Mouse (Mus musculus): ENCODE data around the gene Ppp1ca.
A peak's percentile ranks its signal among the peaks of the same experiment; 100 is the strongest.

Ppp1ca gene

GRCm38 (mm10) chr19:4154437-4155222 lies 37.2 kb upstream of the Ppp1ca start:
- no peak for DNase-seq (ENCODE audit: low read depth, low spot score)

DNA sequence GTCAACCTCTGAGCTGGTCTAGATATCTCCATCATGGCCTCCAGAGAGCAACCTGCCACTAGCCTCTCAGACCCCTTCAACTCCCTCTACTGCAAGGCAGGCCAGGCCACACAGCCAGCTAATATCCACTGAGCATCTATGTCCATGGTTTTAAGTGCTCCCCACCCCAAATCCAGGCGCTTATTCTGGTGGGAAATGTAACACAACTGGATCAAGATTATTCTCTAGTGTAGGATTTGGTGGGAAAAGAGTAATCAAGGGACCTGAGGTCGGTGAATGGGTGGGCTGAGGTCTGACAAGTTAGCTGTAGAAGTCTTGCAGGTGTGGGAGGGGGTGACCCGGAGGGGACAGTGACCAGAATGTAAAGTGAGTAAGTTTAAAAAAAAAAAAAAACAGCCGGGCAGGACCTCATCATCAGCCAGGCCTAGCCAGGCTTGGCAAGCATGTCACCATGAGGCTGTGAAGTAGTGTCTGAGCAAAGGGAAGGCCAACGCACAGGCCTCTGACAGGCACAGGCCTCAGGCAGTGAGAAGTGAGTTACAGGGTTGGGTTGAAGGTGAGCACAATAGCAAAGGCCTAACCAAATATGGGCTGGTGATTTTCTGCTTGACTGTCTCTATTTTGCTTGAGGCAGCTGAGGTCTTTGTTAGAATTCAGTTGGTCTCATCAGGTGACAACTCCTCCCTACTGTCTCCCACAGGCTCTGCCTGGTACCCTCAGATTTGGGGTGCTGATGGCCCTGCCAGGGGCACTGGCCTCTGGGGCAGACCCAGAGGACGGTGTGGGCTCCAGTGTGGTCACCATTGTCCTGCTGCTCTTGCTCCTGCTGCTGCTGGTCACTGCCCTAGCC lies 36.4 kb upstream of the Ppp1ca start:
- no peak for DNase-seq (ENCODE audit: low read depth, low spot score)

GRCm38 (mm10) chr19:4156073-4156579 lies 35.7 kb upstream of the Ppp1ca start:
- DNase-seq (ENCODE audit: low read depth, low spot score) = no peak

- DNase-seq (ENCODE audit: low read depth, low spot score) = no peak
These were observed 35.1 kb upstream of the Ppp1ca start for GRCm38 (mm10) chr19:4156771-4157170.

DNA sequence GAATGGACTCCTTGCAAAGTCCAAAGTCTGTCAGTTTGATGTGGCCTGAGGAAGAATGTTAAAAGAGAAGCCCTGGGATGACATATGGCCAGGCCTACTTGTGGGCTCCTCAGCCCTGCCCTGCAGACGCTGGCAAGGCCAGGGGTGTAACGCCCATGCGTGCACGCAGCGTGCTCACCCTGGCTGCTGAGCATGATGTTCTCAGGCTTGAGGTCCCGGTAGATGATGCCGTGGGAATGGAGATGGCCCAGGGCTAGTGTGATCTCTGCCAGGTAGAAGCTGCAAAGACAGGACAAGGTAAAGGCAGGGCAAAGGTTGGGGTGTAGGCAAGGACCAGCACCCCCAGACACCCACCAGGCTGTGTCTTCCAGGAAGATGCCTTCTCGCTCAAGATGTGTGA lies 32.8 kb upstream of the Ppp1ca start:
- DNase-seq (ENCODE audit: low read depth, low spot score) = no peak

GRCm38 (mm10) chr19:4162646-4163542 lies 29.0 kb upstream of the Ppp1ca start, which contains the start of gene Rps6kb2:
Gene Rps6kb2 (minus strand): TSS chr19:4163354.
- DNase-seq (ENCODE audit: low read depth, low spot score) = peak; percentile 82

DNA sequence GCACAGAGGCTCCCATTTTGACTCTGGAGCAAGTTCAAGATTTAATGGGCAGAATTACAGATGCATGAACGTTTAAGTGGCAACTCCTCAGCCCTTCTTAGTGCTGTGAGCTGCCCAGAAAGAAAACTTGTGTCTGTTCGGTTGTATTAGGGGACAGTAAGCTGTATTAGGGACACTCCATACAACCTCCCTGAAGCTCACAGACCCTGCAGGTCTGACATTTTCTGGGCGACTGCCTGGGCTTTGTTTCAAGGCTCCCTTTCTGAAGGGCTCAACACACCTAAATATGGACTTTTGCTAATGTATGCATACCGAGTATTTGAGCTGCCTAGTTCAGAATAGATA lies 28.4 kb upstream of the Ppp1ca start:
- no peak for DNase-seq (ENCODE audit: low read depth, low spot score)

- DNase-seq (ENCODE audit: low read depth, low spot score) = no peak
These were observed 27.8 kb upstream of the Ppp1ca start for GRCm38 (mm10) chr19:4164100-4164499.

DNA sequence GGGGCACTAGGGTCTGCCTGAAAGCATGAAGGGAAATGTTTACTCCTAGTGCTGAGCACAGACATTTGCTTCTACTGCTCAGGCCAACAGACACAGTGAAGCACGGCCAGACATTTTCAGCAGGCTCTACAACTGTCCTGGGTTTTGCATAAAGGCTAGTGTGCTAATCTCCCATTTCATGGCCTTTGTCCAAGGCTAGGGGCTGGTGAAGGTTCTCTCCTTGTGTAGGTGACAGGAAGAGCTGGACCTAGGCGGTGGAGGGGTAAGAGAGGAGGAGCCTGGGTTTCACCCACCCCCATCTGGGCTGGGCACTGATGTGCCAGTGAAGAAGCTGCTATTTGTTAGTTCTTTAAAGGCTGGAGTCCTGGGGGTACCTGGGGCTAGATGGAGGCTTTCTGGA lies 27.1 kb upstream of the Ppp1ca start:
- DNase-seq (ENCODE audit: low read depth, low spot score) = no peak

GRCm38 (mm10) chr19:4166678-4167476 lies 25.0 kb upstream of the Ppp1ca start:
- no peak for DNase-seq (ENCODE audit: low read depth, low spot score)

DNA sequence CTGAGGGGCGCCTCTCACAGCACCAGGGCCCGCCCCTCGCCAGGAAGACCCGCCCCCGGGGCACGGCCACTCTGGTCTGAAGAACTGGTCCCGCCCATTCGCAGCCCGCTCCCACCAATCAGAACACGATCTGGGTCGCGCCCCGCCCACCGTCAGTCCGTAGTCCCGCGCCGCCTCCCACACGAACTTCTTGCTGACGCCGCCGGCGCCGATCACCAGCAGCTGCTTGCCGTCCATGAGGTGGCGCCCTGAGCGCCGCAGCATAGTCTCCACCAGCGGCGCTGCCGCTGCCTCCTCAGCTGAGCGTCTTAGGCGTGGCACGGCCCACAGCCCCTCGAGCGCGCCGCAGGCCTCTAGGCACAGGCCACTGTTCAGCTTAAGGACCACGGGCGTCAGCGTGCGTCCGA lies 22.5 kb upstream of the Ppp1ca start:
- peak; percentile 96 for DNase-seq (ENCODE audit: low read depth, low spot score)

DNA sequence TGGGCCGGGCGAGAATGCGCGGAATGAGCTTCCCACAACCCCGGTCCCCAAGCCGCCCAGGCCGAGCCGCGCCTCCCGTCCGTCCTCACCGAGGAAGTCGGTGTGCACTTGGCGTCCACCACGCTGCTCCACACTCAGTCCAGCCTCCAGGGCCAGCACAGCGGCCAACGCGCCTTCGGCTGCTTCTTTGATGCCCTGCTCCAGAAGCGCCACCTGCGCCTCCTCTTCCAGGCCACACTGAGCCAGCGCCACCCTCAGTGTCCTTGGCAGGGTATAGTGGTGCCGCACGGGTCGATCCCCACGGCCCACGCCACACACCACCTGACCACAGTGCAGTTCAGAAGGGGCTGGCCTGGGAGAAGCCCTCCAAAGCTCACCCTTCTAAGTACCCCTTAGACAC lies 22.1 kb upstream of the Ppp1ca start:
- no peak for DNase-seq (ENCODE audit: low read depth, low spot score)

- DNase-seq (ENCODE audit: low read depth, low spot score) = no peak
These were observed 21.0 kb upstream of the Ppp1ca start for GRCm38 (mm10) chr19:4170723-4171392.

GRCm38 (mm10) chr19:4171393-4172290 lies 20.2 kb upstream of the Ppp1ca start:
- no peak for DNase-seq (ENCODE audit: low read depth, low spot score)

- DNase-seq (ENCODE audit: low read depth, low spot score) = no peak
These were observed 18.9 kb upstream of the Ppp1ca start for GRCm38 (mm10) chr19:4172925-4173324.

GRCm38 (mm10) chr19:4175368-4175947 lies 16.4 kb upstream of the Ppp1ca start, which contains the start of gene Carns1:
Gene Carns1 (minus strand): TSS chr19:4175479.
- DNase-seq (ENCODE audit: low read depth, low spot score) = no peak

DNA sequence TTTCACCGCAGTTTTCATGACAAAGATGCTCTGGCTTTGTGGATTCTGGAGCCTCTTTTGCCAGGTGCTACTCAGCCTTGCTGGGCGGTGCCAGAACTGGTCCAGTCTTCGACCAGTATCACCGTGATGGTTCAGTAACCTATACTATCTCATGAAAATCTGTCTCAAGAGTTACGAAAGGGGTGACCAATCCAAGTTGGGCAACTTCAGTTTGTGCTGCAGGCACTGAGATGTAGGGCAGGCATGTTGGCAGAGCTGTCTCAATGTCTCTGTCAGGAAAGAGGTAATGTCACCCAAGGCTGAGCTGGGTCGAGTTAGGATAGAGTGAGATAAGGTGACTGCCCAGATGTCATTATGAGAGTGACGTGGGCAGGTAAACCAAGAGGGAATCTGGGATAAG lies 11.5 kb upstream of the Ppp1ca start:
- no peak for DNase-seq (ENCODE audit: low read depth, low spot score)

- DNase-seq (ENCODE audit: low read depth, low spot score) = no peak
These were observed 10.0 kb upstream of the Ppp1ca start for GRCm38 (mm10) chr19:4181892-4182291.

DNA sequence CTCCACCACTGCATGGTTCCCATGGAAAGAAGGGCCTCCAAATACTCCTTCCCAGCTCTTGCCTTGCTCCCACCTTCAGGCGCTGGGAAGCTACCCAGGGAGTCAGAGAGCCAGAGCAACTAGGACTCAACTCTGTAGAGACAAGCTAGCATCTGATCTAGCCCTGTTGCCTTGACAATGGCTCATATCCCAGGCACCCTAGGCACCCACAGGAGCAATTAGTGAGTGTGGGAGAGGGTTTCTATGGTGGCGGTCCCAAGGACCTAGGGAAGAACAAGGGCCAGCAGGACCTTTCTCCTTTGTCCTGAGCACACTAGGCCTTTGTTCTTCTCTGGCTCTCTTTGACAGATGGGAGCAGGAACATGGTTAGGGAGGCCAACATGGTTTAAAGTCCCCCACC lies 8.2 kb upstream of the Ppp1ca start:
- DNase-seq (ENCODE audit: low read depth, low spot score) = no peak
